Mouse (Mus musculus): ENCODE measurements around the gene Desi1. TPM values are rescaled to one million over a fixed set of nuclear protein-coding genes. Genes with fewer than 3 reads are reported as not detected.

Gene Desi1
- polyA plus RNA-seq, 1 experiment from 2014 or later: 36.7 TPM

GRCm38 (mm10) chr15:81958906-81959305 lies 74.8 kb downstream of the Desi1 start:
- Histone ChIP-seq H3K27ac (no peak overlapping the region), H3K9ac (no peak overlapping the region), H3K36me3 (ENCODE audit: poor library complexity, severe bottlenecking) (peaks cover 22% of the 10 kb centered on the region), H3K4me1 (peaks cover 18% of the 10 kb centered on the region), H3K4me3 (no peak overlapping the region), H3K27me3 (no peaks in the 10 kb centered on the region), H3K4me2 (no peak overlapping the region), H3K9me3 (replicated peaks) (no peaks in the 10 kb centered on the region)
- no peak for ATAC-seq
- WGBS: 93% methylated on average over 3 of the region's 3 CpGs

GRCm38 (mm10) chr15:81957598-81957997 lies 76.1 kb downstream of the Desi1 start:
- H3K27ac ChIP-seq: no peak overlapping the region
- H3K9me3 ChIP-seq (replicated peaks): no peaks in the 10 kb centered on the region
- H3K4me3 ChIP-seq: no peak overlapping the region
- peaks cover 29% of the 10 kb centered on the region for H3K36me3 ChIP-seq (ENCODE audit: poor library complexity, severe bottlenecking)
- 90% methylated on average over 11 of the region's 11 CpGs for WGBS
- H3K9ac ChIP-seq: no peak overlapping the region
- no peaks in the 10 kb centered on the region for H3K27me3 ChIP-seq
- peaks cover 18% of the 10 kb centered on the region for H3K4me1 ChIP-seq
- no peak overlapping the region for H3K4me2 ChIP-seq
- ATAC-seq: no peak

GRCm38 (mm10) chr15:81956457-81956856 lies 77.2 kb downstream of the Desi1 start:
- H3K4me2 ChIP-seq: no peak overlapping the region
- no peak for ATAC-seq
- no peaks in the 10 kb centered on the region for H3K27me3 ChIP-seq
- no peak overlapping the region for H3K27ac ChIP-seq
- H3K9ac ChIP-seq: no peak overlapping the region
- WGBS: 51% methylated on average over 8 of the region's 8 CpGs
- H3K36me3 ChIP-seq (ENCODE audit: poor library complexity, severe bottlenecking): peaks cover 38% of the 10 kb centered on the region
- H3K9me3 ChIP-seq (replicated peaks): no peaks in the 10 kb centered on the region
- no peak overlapping the region for H3K4me3 ChIP-seq
- H3K4me1 ChIP-seq: peaks cover 18% of the 10 kb centered on the region

- Histone ChIP-seq H3K4me2 (no peak overlapping the region), H3K4me3 (no peak overlapping the region), H3K9me3 (replicated peaks) (no peaks in the 10 kb centered on the region), H3K27me3 (no peaks in the 10 kb centered on the region), H3K27ac (no peak overlapping the region), H3K4me1 (peaks cover 14% of the 10 kb centered on the region), H3K9ac (no peak overlapping the region), H3K36me3 (ENCODE audit: poor library complexity, severe bottlenecking) (peaks cover 49% of the 10 kb centered on the region)
- 95% methylated on average over 15 of the region's 15 CpGs for WGBS
- ATAC-seq: no peak
Observed at GRCm38 (mm10) chr15:81955414-81955813, 78.2 kb downstream of the Desi1 start.

GRCm38 (mm10) chr15:81954716-81955115 lies 78.9 kb downstream of the Desi1 start:
- peaks cover 56% of the 10 kb centered on the region for H3K36me3 ChIP-seq (ENCODE audit: poor library complexity, severe bottlenecking)
- H3K27me3 ChIP-seq: no peaks in the 10 kb centered on the region
- no peak for ATAC-seq
- no peaks in the 10 kb centered on the region for H3K9me3 ChIP-seq (replicated peaks)
- H3K4me1 ChIP-seq: peaks cover 8% of the 10 kb centered on the region; the same call in 1 of the 2 replicates
- WGBS: 91% methylated on average over 6 of the region's 6 CpGs
- H3K9ac ChIP-seq: no peak overlapping the region
- no peak overlapping the region for H3K27ac ChIP-seq
- H3K4me2 ChIP-seq: no peak overlapping the region
- H3K4me3 ChIP-seq: no peak overlapping the region

GRCm38 (mm10) chr15:81954151-81954583 lies 79.5 kb downstream of the Desi1 start:
- no peak for ATAC-seq
- H3K4me1 ChIP-seq: peaks cover 4% of the 10 kb centered on the region; the same call in 1 of the 2 replicates
- no peaks in the 10 kb centered on the region for H3K9me3 ChIP-seq (replicated peaks)
- H3K9ac ChIP-seq: no peak overlapping the region
- H3K36me3 ChIP-seq (ENCODE audit: poor library complexity, severe bottlenecking): peaks cover 61% of the 10 kb centered on the region
- no peaks in the 10 kb centered on the region for H3K27me3 ChIP-seq
- 95% methylated on average over 9 of the region's 9 CpGs for WGBS
- H3K4me3 ChIP-seq: no peak overlapping the region
- H3K4me2 ChIP-seq: no peak overlapping the region
- H3K27ac ChIP-seq: no peak overlapping the region

GRCm38 (mm10) chr15:81952310-81952709 lies 81.4 kb downstream of the Desi1 start:
- 79% methylated on average over 4 of the region's 4 CpGs for WGBS
- peaks cover 78% of the 10 kb centered on the region for H3K36me3 ChIP-seq (ENCODE audit: poor library complexity, severe bottlenecking)
- ATAC-seq: no peak
- no peak overlapping the region for H3K4me3 ChIP-seq
- no peaks in the 10 kb centered on the region for H3K27me3 ChIP-seq
- no peak overlapping the region for H3K4me2 ChIP-seq
- H3K9ac ChIP-seq: no peak overlapping the region
- H3K27ac ChIP-seq: no peak overlapping the region
- no peaks in the 10 kb centered on the region for H3K9me3 ChIP-seq (replicated peaks)
- H3K4me1 ChIP-seq: no peaks in the 10 kb centered on the region

GRCm38 (mm10) chr15:81951159-81951558 lies 82.5 kb downstream of the Desi1 start:
- Histone ChIP-seq H3K9me3 (replicated peaks) (no peaks in the 10 kb centered on the region), H3K36me3 (ENCODE audit: poor library complexity, severe bottlenecking) (peaks cover 87% of the 10 kb centered on the region), H3K4me1 (no peaks in the 10 kb centered on the region), H3K4me3 (no peak overlapping the region), H3K27ac (no peak overlapping the region), H3K27me3 (no peaks in the 10 kb centered on the region), H3K9ac (no peak overlapping the region), H3K4me2 (no peak overlapping the region)
- WGBS: 93% methylated on average over 9 of the region's 9 CpGs
- ATAC-seq: no peak

GRCm38 (mm10) chr15:81950716-81951115 lies 82.9 kb downstream of the Desi1 start:
- ATAC-seq: no peak
- no peak overlapping the region for H3K9ac ChIP-seq
- WGBS: 92% methylated on average over 5 of the region's 5 CpGs
- H3K4me1 ChIP-seq: no peaks in the 10 kb centered on the region
- H3K4me3 ChIP-seq: no peak overlapping the region
- H3K4me2 ChIP-seq: no peak overlapping the region
- H3K27ac ChIP-seq: no peak overlapping the region
- H3K27me3 ChIP-seq: no peaks in the 10 kb centered on the region
- no peaks in the 10 kb centered on the region for H3K9me3 ChIP-seq (replicated peaks)
- peaks cover 83% of the 10 kb centered on the region for H3K36me3 ChIP-seq (ENCODE audit: poor library complexity, severe bottlenecking)

- Histone ChIP-seq H3K4me3 (no peak overlapping the region), H3K27ac (no peak overlapping the region), H3K9ac (no peak overlapping the region), H3K4me1 (no peaks in the 10 kb centered on the region), H3K4me2 (no peak overlapping the region), H3K9me3 (replicated peaks) (no peaks in the 10 kb centered on the region), H3K36me3 (ENCODE audit: poor library complexity, severe bottlenecking) (peaks cover 72% of the 10 kb centered on the region), H3K27me3 (no peaks in the 10 kb centered on the region)
- no peak for ATAC-seq
- WGBS: 69% methylated on average over 11 of the region's 11 CpGs
Observed at GRCm38 (mm10) chr15:81949476-81950131, 84.1 kb downstream of the Desi1 start.

GRCm38 (mm10) chr15:81949076-81949475 lies 84.6 kb downstream of the Desi1 start:
- Histone ChIP-seq H3K36me3 (ENCODE audit: poor library complexity, severe bottlenecking) (peaks cover 67% of the 10 kb centered on the region), H3K4me3 (no peak overlapping the region), H3K4me1 (no peaks in the 10 kb centered on the region), H3K27me3 (no peaks in the 10 kb centered on the region), H3K27ac (no peak overlapping the region), H3K4me2 (no peak overlapping the region), H3K9me3 (replicated peaks) (no peaks in the 10 kb centered on the region), H3K9ac (no peak overlapping the region)
- ATAC-seq: no peak
- WGBS: 86% methylated on average over 10 of the region's 10 CpGs

GRCm38 (mm10) chr15:81943176-81943749 lies 90.4 kb downstream of the Desi1 start:
- Histone ChIP-seq H3K4me2 (no peak overlapping the region), H3K9ac (0 out of 2 replicates have a peak overlapping the region, but pooled peaks have one; percentile 10), H3K4me1 (peaks cover 14% of the 10 kb centered on the region), H3K36me3 (ENCODE audit: poor library complexity, severe bottlenecking) (peaks cover 21% of the 10 kb centered on the region), H3K9me3 (replicated peaks) (no peaks in the 10 kb centered on the region), H3K27ac (no peak overlapping the region), H3K27me3 (no peaks in the 10 kb centered on the region), H3K4me3 (no peak overlapping the region)
- ATAC-seq: no peak
- 7% methylated on average over 9 of the region's 9 CpGs for WGBS
